Mouse (Mus musculus): Measurements from ENCODE around the gene Klhl18. TPM values are rescaled to one million over a fixed set of nuclear protein-coding genes. Genes with fewer than 3 reads are reported as not detected.
"Not testable (repeated sequence)": the region's sequence is repeated elsewhere in the genome, so short reads cannot be mapped to it uniquely, and the experiment has no call there.

Gene Klhl18
- polyA plus RNA-seq, 1 experiment from 2014 or later = 29.0 TPM

- ATAC-seq (replicated peaks) = no peak
- Histone ChIP-seq H3K36me3 (replicated peaks) (peaks cover 57% of the 10 kb centered on the region), H3K9ac (no peak overlapping the region), H3K27ac (no peak overlapping the region), H3K4me1 (no peaks in the 10 kb centered on the region), H3K4me2 (no peak overlapping the region), H3K9me3 (no peaks in the 10 kb centered on the region), H3K27me3 (replicated peaks) (no peaks in the 10 kb centered on the region), H3K4me3 (no peak overlapping the region)
- 39% methylated on average over 21 of the region's 21 CpGs for WGBS
Observed at GRCm38 (mm10) chr9:110380662-110381061, 95.8 kb downstream of the Klhl18 start.

- no peak for ATAC-seq (replicated peaks)
- no peak overlapping the region for H3K4me3 ChIP-seq
- 96% methylated on average over 8 of the region's 8 CpGs for WGBS
- H3K4me1 ChIP-seq = no peaks in the 10 kb centered on the region
- no peaks in the 10 kb centered on the region for H3K9me3 ChIP-seq
- no peaks in the 10 kb centered on the region for H3K27me3 ChIP-seq (replicated peaks)
- peaks cover 49% of the 10 kb centered on the region for H3K36me3 ChIP-seq (replicated peaks)
- no peak overlapping the region for H3K27ac ChIP-seq
- H3K9ac ChIP-seq = no peak overlapping the region
- no peak overlapping the region for H3K4me2 ChIP-seq
Observed at GRCm38 (mm10) chr9:110379361-110379760, 97.1 kb downstream of the Klhl18 start.

- H3K9ac ChIP-seq; H3K4me3 ChIP-seq; H3K9me3 ChIP-seq; H3K4me2 ChIP-seq; H3K27me3 ChIP-seq (replicated peaks); ATAC-seq (replicated peaks); H3K27ac ChIP-seq; H3K4me1 ChIP-seq: not testable (repeated sequence)
- H3K36me3 ChIP-seq (replicated peaks) = peaks cover 41% of the 10 kb centered on the region; the same call in 1 of the 2 replicates
- 94% methylated on average over 15 of the region's 15 CpGs for WGBS
Observed at GRCm38 (mm10) chr9:110377655-110378054, 98.8 kb downstream of the Klhl18 start.

Other genes starting within 250 kb of the Klhl18 start
- 175 and 191 TPM in 2 replicates for gene Cspg5, start 232.9 kb downstream of the Klhl18 start, polyA plus RNA-seq (2015; fragmentation: Nextera tagmentation; extraction: Ambion mirVana)
- 44.8 and 48.4 TPM in 2 replicates for gene Elp6, start 171.5 kb downstream of the Klhl18 start, polyA plus RNA-seq (2015; fragmentation: Nextera tagmentation; extraction: Ambion mirVana)
- gene Scap, start 143.4 kb downstream of the Klhl18 start, polyA plus RNA-seq (2015; fragmentation: Nextera tagmentation; extraction: Ambion mirVana) = 64.9 and 65.2 TPM in 2 replicates
- gene Ptpn23, start 68.5 kb downstream of the Klhl18 start, polyA plus RNA-seq (2015; fragmentation: Nextera tagmentation; extraction: Ambion mirVana) = 25.8 and 27.8 TPM in 2 replicates
- 1.1 and 2.3 TPM in 2 replicates for gene Ngp, start 56.9 kb downstream of the Klhl18 start, polyA plus RNA-seq (2015; fragmentation: Nextera tagmentation; extraction: Ambion mirVana)
- gene Kif9, start 264 bp upstream of the Klhl18 start, polyA plus RNA-seq (2015; fragmentation: Nextera tagmentation; extraction: Ambion mirVana) = 4.6 and 4.8 TPM in 2 replicates
- gene Setd2, start 55.9 kb upstream of the Klhl18 start, polyA plus RNA-seq (2015; fragmentation: Nextera tagmentation; extraction: Ambion mirVana) = 36.3 and 37.4 TPM in 2 replicates
- gene Nradd, start 147.8 kb upstream of the Klhl18 start, polyA plus RNA-seq (2015; fragmentation: Nextera tagmentation; extraction: Ambion mirVana) = 30.1 and 35.4 TPM in 2 replicates
- 5.5 and 6.4 TPM in 2 replicates for gene Nbeal2, start 177.5 kb upstream of the Klhl18 start, polyA plus RNA-seq (2015; fragmentation: Nextera tagmentation; extraction: Ambion mirVana)
- gene Ccdc12, start 179.8 kb upstream of the Klhl18 start, polyA plus RNA-seq (2015; fragmentation: Nextera tagmentation; extraction: Ambion mirVana) = 110 and 115 TPM in 2 replicates

Data from midbrain, embryonic 15.5 days (tissue).